Mouse (Mus musculus) regulatory T cell (primary cell): Measurements from ENCODE around the gene Lamc3.
"Not testable (repeated sequence)": the region's sequence is repeated elsewhere in the genome, so short reads cannot be mapped to it uniquely, and the experiment has no call there.

Source experiments
- in situ Hi-C: fragments of 300-600 bp; cut with MboI, MseI; formaldehyde crosslinking; loops from one replicate; pipeline ENCODE4 v1.15.1; 2025; ENCODE audit warnings: high pct_unique_total_duplicates

Gene Lamc3

DNA sequence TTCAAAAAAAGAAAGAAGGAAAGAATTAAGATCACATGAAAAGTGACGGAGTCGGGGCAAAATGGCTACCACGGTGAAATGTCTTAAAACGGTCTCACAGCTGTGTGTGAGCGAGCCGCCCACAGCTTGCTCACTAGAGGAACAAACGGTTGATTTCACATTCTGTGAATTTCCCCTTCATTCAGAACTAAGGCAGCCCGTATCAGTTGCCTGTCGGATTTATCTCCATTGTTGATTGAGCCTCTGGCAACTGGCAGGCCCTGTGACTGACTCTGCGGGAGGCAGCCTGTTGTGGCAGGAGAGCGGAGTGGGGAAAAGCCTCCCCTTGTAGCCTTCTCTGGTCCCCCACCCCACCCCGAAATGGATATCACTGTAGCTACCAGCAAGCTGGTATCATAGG is 10.6 kb upstream of the Lamc3 start:
- in situ Hi-C loops = loop anchor here (10.0 kb wide), 1 partner anchor 2002 kb away; no protein-coding TSS in a partner anchor

DNA sequence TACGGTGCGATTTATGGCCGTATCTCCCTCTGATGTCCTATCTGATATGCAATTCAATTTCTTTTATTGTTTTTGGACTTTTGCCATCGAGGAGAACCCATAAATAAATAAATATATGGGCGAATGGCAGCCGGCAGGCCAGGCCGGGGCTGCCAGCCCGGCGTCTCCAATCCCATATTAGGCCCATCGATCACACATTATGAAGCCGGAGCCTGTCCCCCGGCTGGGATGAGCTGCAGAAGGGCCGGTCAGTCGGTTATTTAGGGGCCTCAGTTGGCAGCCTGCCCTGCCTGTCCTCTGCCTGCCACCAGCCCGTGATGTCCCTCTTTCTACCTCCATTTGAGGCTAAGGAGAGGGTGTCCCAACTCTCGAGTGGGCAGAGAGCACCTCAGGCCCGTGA is 8.5 kb upstream of the Lamc3 start:
- in situ Hi-C loops = loop anchor here (10.0 kb wide), 1 partner anchor 2004 kb away; no protein-coding TSS in a partner anchor

- in situ Hi-C loops = no loop called here
These were observed 6.2 kb upstream of the Lamc3 start for GRCm38 (mm10) chr2:31880868-31881267.

DNA sequence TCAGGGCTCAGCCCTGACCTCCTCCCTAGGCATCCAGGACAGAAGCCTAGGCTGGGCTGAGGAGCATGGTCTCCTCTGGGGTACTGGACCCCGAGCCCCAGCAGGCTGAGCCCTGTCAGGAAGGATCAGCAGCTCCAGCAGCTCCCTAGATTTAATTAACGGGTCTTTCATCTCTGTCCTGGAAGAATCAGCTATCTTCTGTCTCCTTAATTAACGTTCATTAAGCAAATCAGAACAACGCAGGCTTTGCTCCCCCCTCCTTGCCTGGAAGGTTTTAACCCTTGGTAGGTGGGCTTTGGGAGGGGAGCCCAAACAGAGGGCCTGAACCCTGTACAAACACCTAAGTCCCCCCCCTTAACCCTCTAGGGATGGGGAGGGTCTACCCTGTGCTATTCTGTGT is 4.0 kb upstream of the Lamc3 start:
- in situ Hi-C loops = no loop called here

DNA sequence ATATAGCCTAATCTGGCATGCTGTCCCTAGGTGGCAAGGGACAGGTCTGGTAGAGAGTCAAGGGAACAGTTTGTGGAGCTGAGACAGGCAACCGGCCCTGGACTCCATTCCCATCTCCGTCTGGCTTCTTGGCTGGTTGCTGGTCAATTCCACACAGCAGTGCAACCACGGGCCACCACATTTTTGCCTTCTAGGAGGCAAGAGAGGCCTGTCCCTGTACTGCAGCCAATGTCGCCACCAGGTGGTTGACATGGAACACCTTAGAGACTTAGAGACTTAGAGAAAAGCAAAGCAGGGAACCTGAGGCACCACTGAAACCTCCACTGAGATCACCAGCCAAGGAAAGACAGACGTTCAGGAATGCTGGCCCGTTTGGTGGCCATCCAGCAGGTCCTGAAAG is 2.3 kb upstream of the Lamc3 start:
- in situ Hi-C loops = loop anchor here (5.0 kb wide), 1 partner anchor 73 kb away; the partner anchor contains the start of gene Qrfp

DNA sequence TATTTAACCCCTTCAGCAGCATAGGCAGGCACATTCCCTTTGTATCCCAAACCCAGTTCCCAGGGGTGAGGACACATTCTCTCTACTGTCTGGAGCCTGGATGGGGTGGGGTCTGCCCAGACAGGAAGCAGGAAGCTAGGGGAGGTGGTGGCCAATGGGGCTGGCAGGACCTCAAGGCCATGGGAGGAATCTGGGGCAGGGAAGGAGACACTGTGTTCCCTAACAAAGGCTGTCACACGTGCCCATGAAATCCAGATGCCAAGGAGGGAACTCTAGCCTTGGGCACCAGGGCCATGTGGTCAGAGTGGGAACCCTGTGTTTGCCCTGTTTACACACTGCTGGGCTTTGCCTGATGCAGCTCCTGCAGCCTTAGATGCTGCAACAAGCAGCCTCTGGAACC is 1.8 kb downstream of the Lamc3 start:
- in situ Hi-C loops = loop anchor here (5.0 kb wide), 1 partner anchor 77 kb away; the partner anchor contains the start of gene Qrfp

GRCm38 (mm10) chr2:31891219-31891618 is 4.1 kb downstream of the Lamc3 start:
- in situ Hi-C loops = no loop called here

GRCm38 (mm10) chr2:31893110-31893669 is 6.1 kb downstream of the Lamc3 start:
- in situ Hi-C loops = no loop called here

- in situ Hi-C loops = no loop called here
These were observed 7.3 kb downstream of the Lamc3 start for GRCm38 (mm10) chr2:31894221-31894870.

GRCm38 (mm10) chr2:31900932-31901331 is 13.8 kb downstream of the Lamc3 start:
- in situ Hi-C loops = no loop called here

DNA sequence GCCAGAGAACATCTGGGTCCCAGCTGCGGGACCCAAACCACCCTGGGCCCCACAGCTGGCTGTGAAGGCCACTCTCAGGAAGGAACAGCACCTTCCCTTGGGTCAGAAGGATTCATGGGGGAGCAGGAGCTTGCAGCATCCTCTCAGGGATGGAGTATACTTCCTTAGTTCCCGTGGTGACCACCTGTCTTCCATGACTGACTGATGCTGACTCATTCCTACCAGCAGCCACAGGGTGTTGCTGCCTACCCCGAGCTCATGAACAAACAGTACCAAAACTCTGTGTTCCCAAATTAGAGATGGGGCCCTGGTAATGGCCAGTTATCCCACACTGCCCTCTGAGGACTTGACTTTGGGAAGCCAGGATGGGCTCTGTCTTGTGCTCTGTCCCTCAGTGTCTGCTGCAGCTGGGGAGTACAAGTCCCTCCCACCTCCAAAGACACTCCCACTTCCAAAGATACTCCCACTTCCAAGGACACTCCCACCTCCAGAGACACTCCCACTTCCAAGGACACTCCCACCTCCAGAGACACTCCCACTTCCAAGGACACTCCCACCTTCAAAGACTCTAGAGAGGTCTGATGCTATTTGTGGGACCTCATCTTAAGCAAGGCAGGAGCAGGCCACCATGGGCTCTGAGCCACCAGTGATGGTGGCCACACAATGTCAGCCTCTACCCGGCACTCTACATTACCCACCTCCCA is 14.7 kb downstream of the Lamc3 start:
- in situ Hi-C loops = no loop called here

- in situ Hi-C loops = no loop called here
These were observed 17.0 kb downstream of the Lamc3 start for GRCm38 (mm10) chr2:31904089-31904488.

DNA sequence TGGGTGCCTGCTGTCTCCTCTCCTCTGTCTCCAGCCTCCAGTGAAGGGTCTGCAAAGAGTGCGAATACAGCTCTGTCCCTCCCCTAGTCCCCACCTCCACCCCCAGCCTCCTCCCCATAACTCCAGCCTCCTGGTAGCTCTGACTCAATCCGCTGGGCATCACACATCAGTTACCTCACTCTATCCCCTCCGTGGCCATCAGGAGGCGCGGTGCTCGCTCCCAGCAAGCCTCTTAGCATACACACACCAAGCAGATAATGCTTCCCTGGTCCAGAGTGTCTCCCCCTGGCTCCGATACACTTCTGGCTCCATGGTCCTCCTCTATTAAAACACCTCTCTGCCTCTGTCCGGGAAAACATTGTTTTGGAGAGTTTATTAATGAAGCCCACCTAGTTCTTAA is 17.5 kb downstream of the Lamc3 start:
- in situ Hi-C loops = no loop called here

GRCm38 (mm10) chr2:31905682-31906081 is 18.6 kb downstream of the Lamc3 start:
- in situ Hi-C loops = no loop called here

- in situ Hi-C loops = no loop called here
These were observed 19.3 kb downstream of the Lamc3 start for GRCm38 (mm10) chr2:31906407-31906806.

- in situ Hi-C loops = no loop called here
These were observed 25.5 kb downstream of the Lamc3 start for GRCm38 (mm10) chr2:31912575-31912974.

- in situ Hi-C loops = not testable (repeated sequence)
These were observed 27.1 kb downstream of the Lamc3 start for GRCm38 (mm10) chr2:31914213-31914612.

DNA sequence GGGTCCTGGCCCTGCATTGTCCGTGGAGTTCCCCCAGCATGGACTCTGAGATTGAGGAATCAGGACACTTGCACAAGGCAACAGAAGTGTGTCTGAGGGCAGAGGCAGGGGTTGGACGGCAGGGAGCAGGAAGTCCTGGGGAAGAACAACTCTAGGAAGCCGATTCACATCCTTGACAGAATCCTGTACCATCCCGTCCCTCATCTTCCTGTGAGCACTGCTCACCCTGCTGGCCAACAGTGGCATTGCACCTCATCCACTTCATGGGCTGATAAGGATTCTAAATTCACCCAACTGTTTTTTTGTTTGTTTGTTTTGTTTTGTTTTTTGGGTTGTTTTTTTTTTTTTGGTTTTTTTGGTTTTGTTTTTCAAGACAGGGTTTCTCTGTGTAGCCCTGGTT is 28.0 kb downstream of the Lamc3 start:
- in situ Hi-C loops = no loop called here

GRCm38 (mm10) chr2:31917636-31918035 is 30.5 kb downstream of the Lamc3 start:
- in situ Hi-C loops = no loop called here

DNA sequence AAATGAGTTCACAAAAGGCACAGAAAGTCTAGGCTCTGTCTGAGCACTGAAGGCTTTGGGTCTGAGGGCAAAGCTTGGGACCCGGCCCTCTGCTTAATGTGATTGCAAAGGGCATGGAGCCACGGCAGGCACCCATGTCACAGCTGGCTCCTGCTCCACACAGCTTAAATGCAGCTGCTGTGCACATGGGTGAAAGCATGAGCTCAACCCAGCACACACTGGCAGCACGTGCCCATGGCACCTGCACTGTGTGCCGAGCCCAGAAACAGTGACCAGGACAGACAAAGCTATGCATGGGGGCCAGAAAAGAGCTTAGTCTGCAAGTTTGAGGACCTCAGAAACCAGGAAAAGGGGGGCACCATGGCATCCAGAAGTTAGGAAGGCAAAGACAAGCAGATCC is 36.6 kb downstream of the Lamc3 start:
- in situ Hi-C loops = no loop called here

DNA sequence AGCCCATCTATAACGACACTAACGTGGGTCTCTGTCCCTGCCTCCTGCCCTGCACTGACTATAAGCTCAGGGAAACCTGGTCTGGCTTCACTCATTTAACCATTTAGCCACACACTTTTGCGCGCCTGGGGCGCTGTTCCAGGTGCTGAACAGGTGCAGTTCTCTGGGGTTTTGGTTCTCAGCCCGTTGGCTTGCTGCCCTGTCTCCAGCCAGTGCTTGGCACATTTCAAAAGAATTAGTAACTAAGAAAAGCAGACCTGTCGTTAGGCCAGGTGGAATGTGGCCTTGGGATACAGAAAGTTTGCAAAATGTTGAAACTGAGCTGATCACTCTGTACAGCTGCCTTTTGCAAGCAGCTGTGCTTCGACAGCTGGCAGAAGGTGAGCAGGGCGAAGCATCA is 37.7 kb downstream of the Lamc3 start:
- in situ Hi-C loops = no loop called here

- in situ Hi-C loops = no loop called here
These were observed 38.8 kb downstream of the Lamc3 start for GRCm38 (mm10) chr2:31925936-31926335.

- in situ Hi-C loops = no loop called here
These were observed 42.6 kb downstream of the Lamc3 start for GRCm38 (mm10) chr2:31929664-31930063.
